Comparison of ENCODE assay signal across 11 mouse cellular contexts in genomic region chr13:60682714-60683695, GRCm38 (mm10).
DNase-seq lines count a peak whose midpoint lies in the region; ATAC-seq and TF ChIP-seq lines count a peak whose summit lies in the region.
"Had no signal": no experiment of that assay in that cellular context is flagged by ENCODE, and none has a peak within 500 bp of the region (broad histone marks: within the 10 kb centered on the region; RNA-seq: fewer than 3 reads in every experiment).

No protein-coding gene starts in this region.

- no peak for TF ChIP-seq RAD21 in MEL (IDR thresholded peaks at IDR 0.05; ENCODE audit: low read depth, low read length)

- no peaks in the 10 kb centered on the region for H3K27me3 ChIP-seq in intestine, embryonic 15.5 days (replicated peaks)
- no peaks in the 10 kb centered on the region for H3K27me3 ChIP-seq in intestine, embryonic 16.5 days (replicated peaks; ENCODE audit: control insufficient read depth, insufficient read depth, low read length)
- H3K27me3 ChIP-seq in MEL (ENCODE audit: control insufficient read depth in 1 of 2, insufficient read depth in 2 of 2, low read length in 2 of 2), result no peaks in the 10 kb centered on the region
- no peaks in the 10 kb centered on the region for H3K27me3 ChIP-seq in Patski
- no peaks in the 10 kb centered on the region for H3K27me3 ChIP-seq in lung, embryonic 16.5 days (ENCODE audit: control insufficient read depth, insufficient read depth, low read depth, low read length)
- no peaks in the 10 kb centered on the region for H3K27me3 ChIP-seq in thymus, adult 2 months (ENCODE audit: control insufficient read depth, insufficient read depth, low read length)
- H3K27me3 ChIP-seq: megakaryocyte, embryonic 14.5 days; neural tube, embryonic 12.5 days had no signal

- H3K79me2 ChIP-seq in MEL (ENCODE audit: control insufficient read depth, insufficient read depth, low read length, poor library complexity), result no peaks in the 10 kb centered on the region

- WGBS in intestine, embryonic 15.5 days, result 70% methylated on average over 15 of the region's 15 CpGs
- 76% methylated on average over 15 of the region's 15 CpGs for WGBS in intestine, embryonic 16.5 days
- 72% methylated on average over 15 of the region's 15 CpGs for WGBS in lung, embryonic 16.5 days
- WGBS in thymus, adult 2 months, result 94% methylated on average over 15 of the region's 15 CpGs

- no peak for TF ChIP-seq EP300 in MEL (IDR thresholded peaks at IDR 0.05; ENCODE audit: low read depth in 1 of 2, low read length in 2 of 2)

- in situ Hi-C loops in Patski (cut with MboI; ENCODE audit: low pct_unique_long_range_greater_than_20kb), result no loop called here

- no peak for ATAC-seq in intestine, embryonic 15.5 days
- ATAC-seq in intestine, embryonic 16.5 days, result no peak
- peak; percentile 74 for ATAC-seq in Patski
- no peak for ATAC-seq in lung, embryonic 16.5 days (ENCODE audit: low read depth)
- ATAC-seq in CD4-positive, CD25-positive, alpha-beta regulatory T cell, adult 4 months, result no peak

- H3K9me3 ChIP-seq in intestine, embryonic 15.5 days, result no peaks in the 10 kb centered on the region
- no peaks in the 10 kb centered on the region for H3K9me3 ChIP-seq in intestine, embryonic 16.5 days (ENCODE audit: control insufficient read depth, low read length)
- no peaks in the 10 kb centered on the region for H3K9me3 ChIP-seq in MEL (replicated peaks; ENCODE audit: insufficient read depth, low read length)
- H3K9me3 ChIP-seq in lung, embryonic 16.5 days (ENCODE audit: control insufficient read depth, low read length), result no peaks in the 10 kb centered on the region
- H3K9me3 ChIP-seq: megakaryocyte, embryonic 14.5 days; neural tube, embryonic 12.5 days had no signal

- H3K27ac ChIP-seq in intestine, embryonic 15.5 days, result 0 out of 2 replicates have a peak overlapping the region, but pooled peaks have one; percentile 6
- H3K27ac ChIP-seq in intestine, embryonic 16.5 days (ENCODE audit: low read length), result no peak overlapping the region
- no peak overlapping the region for H3K27ac ChIP-seq in MEL (ENCODE audit: control insufficient read depth, low read depth, low read length)
- H3K27ac ChIP-seq in lung, embryonic 16.5 days (ENCODE audit: low read length), result peak overlapping the region; percentile 83; the same call in 1 of the 2 replicates
- no peak overlapping the region for H3K27ac ChIP-seq in thymus, adult 2 months (ENCODE audit: control insufficient read depth, insufficient read depth, low read length)
- H3K27ac ChIP-seq: neural tube, embryonic 12.5 days had no signal

- no peaks in the 10 kb centered on the region for H3K36me3 ChIP-seq in intestine, embryonic 15.5 days
- no peaks in the 10 kb centered on the region for H3K36me3 ChIP-seq in intestine, embryonic 16.5 days (ENCODE audit: control insufficient read depth, insufficient read depth, low read length)
- H3K36me3 ChIP-seq in MEL (ENCODE audit: control insufficient read depth in 1 of 2, insufficient read depth in 2 of 2, low read length in 2 of 2), result peaks cover 0 to 7% of the 10 kb centered on the region in 2 experiments; a peak in 2 of 4 replicates
- no peaks in the 10 kb centered on the region for H3K36me3 ChIP-seq in lung, embryonic 16.5 days (ENCODE audit: control insufficient read depth, insufficient read depth, low read length)
- H3K36me3 ChIP-seq in thymus, adult 2 months (ENCODE audit: control insufficient read depth, insufficient read depth, low read length), result no peaks in the 10 kb centered on the region
- H3K36me3 ChIP-seq: neural tube, embryonic 12.5 days had no signal

- no peak overlapping the region for H3K4me3 ChIP-seq in intestine, embryonic 15.5 days (replicated peaks)
- no peak overlapping the region for H3K4me3 ChIP-seq in intestine, embryonic 16.5 days (ENCODE audit: low read length)
- no peak overlapping the region for H3K4me3 ChIP-seq in MEL (ENCODE audit: control insufficient read depth in 1 of 2, insufficient read depth in 1 of 2, low read depth in 2 of 2, low read length in 2 of 2)
- H3K4me3 ChIP-seq in lung, embryonic 16.5 days (ENCODE audit: low read length), result no peak overlapping the region
- no peak overlapping the region for H3K4me3 ChIP-seq in thymus, adult 2 months (ENCODE audit: control insufficient read depth, insufficient read depth, low read length)
- H3K4me3 ChIP-seq: megakaryocyte, embryonic 14.5 days; neural tube, embryonic 12.5 days had no signal

- TF ChIP-seq POLR2A in MEL (IDR thresholded peaks at IDR 0.05; ENCODE audit: control insufficient read depth in 1 of 2, insufficient read depth in 1 of 2, low read depth in 1 of 2, low read length in 2 of 2, poor library complexity in 1 of 2), result no peak
- no peak for TF ChIP-seq POLR2A in thymus, adult 2 months (IDR thresholded peaks at IDR 0.05; ENCODE audit: control insufficient read depth, extremely low read depth, insufficient read depth, low read length, poor library complexity)

- H3K4me2 ChIP-seq in intestine, embryonic 15.5 days (replicated peaks), result no peak overlapping the region
- no peak overlapping the region for H3K4me2 ChIP-seq in intestine, embryonic 16.5 days (ENCODE audit: low read depth, low read length)
- H3K4me2 ChIP-seq in lung, embryonic 16.5 days (ENCODE audit: low read depth, low read length), result no peak overlapping the region
- H3K4me2 ChIP-seq: neural tube, embryonic 12.5 days had no signal

- TF ChIP-seq CTCF in MEL (IDR thresholded peaks at IDR 0.05 in 2 of 3, conservative IDR thresholded peaks at IDR 0.05 in 1 of 3; ENCODE audit: control insufficient read depth in 1 of 3, insufficient read depth in 1 of 3, low read depth in 2 of 3, low read length in 3 of 3, poor library complexity in 1 of 3, severe bottlenecking in 1 of 3) (peak in 1 of 3 experiments; percentile 8; a peak in 2 of 6 replicates), Patski (IDR thresholded peaks at IDR 0.05) (peak; percentile 47)
- TF ChIP-seq CTCF in thymus, adult 2 months (IDR thresholded peaks at IDR 0.05; ENCODE audit: borderline replicate concordance, control insufficient read depth, extremely low read depth, insufficient read depth, low read length, poor library complexity), result no peak

- POLR2A ChIA-PET in Patski (lab: Charles Lee), result interaction anchor here (0.9 kb wide), 1 partner anchor 9 kb away, joined by 3 read pairs; no protein-coding TSS in a partner anchor

- DNase-seq in MEL (ENCODE audit: low read depth, low spot score) (peak; percentile 26), Patski (ENCODE audit: low read depth, low spot score) (peak; percentile 63)
- no peak for DNase-seq in frontal cortex, postnatal 10 days (ENCODE audit: low spot score in 2 of 2)
- DNase-seq in thymus, adult 2 months, result no peak
- DNase-seq: thymus, postnatal 36 days had no signal

- peaks cover 31% of the 10 kb centered on the region for H3K4me1 ChIP-seq in intestine, embryonic 15.5 days (replicated peaks)
- peaks cover 25% of the 10 kb centered on the region for H3K4me1 ChIP-seq in intestine, embryonic 16.5 days (ENCODE audit: control insufficient read depth, insufficient read depth, low read length)
- peaks cover 4 to 15% of the 10 kb centered on the region in 2 experiments for H3K4me1 ChIP-seq in MEL (ENCODE audit: control insufficient read depth in 1 of 2, insufficient read depth in 2 of 2, low read length in 2 of 2)
- H3K4me1 ChIP-seq in lung, embryonic 16.5 days (replicated peaks; ENCODE audit: control insufficient read depth, insufficient read depth, low read length), result peaks cover 47% of the 10 kb centered on the region
- peaks cover 3% of the 10 kb centered on the region; the same call in 1 of the 2 replicates for H3K4me1 ChIP-seq in thymus, adult 2 months (replicated peaks; ENCODE audit: control insufficient read depth, insufficient read depth, low read length)

- CTCF ChIA-PET in Patski (lab: Charles Lee), result interaction anchor here (0.8 to 2.7 kb wide), 7 partner anchors 9 to 199 kb away, joined by 3 to 13 read pairs (median 5); partner anchors contain the start of gene Dapk1

- no peak overlapping the region for H3K9ac ChIP-seq in intestine, embryonic 15.5 days
- H3K9ac ChIP-seq in intestine, embryonic 16.5 days (ENCODE audit: low read depth, low read length), result no peak overlapping the region
- no peak overlapping the region for H3K9ac ChIP-seq in MEL (ENCODE audit: control insufficient read depth, low read depth, low read length, poor library complexity, severe bottlenecking)
- H3K9ac ChIP-seq in lung, embryonic 16.5 days (ENCODE audit: low read length), result no peak overlapping the region
- H3K9ac ChIP-seq: neural tube, embryonic 12.5 days had no signal

TF ChIP-seq in MEL, 35 proteins besides CTCF, POLR2A, EP300 and RAD21:
- TF ChIP-seq TBP (IDR thresholded peaks at IDR 0.05; ENCODE audit: low read depth, low read length), result no peak
TF ChIP-seq in MEL: peak in this region for 0.

Comparison
In these comparisons a context has a peak if more than half of its experiments do, and no peak if none do; other contexts are left out.
1. H3K27ac ChIP-seq: peak in intestine, embryonic 15.5 days (single experiment) and lung, embryonic 16.5 days (single experiment); none in intestine, embryonic 16.5 days (single experiment), MEL (single experiment) and thymus, adult 2 months (single experiment).
2. DNase-seq: peak in MEL (single experiment) and Patski (single experiment); none in frontal cortex, postnatal 10 days (0 of 2) and thymus, adult 2 months (single experiment).